Mouse (Mus musculus): ENCODE results near the gene Zfp697.
"Not testable (repeated sequence)": the region's sequence is repeated elsewhere in the genome, so short reads cannot be mapped to it uniquely, and the experiment has no call there.

The Zfp697 gene

DNA sequence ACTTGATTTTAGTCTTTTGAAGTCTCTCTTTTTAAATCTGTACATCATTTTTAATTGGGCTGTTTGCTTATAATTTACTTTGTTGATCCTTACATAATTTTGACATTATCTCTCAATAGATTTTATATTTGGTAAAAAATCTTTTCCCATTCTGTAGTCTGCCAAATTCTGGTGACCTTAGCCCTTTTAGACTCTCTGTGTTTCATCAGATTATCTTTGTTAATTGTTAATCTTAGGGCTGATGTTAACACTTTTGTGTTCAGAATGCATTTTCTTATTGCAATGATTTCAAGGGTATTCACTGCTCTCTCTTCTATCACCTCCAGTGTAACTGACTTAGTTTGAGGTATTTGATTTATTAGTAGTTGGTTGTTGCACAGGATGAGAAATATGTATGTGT lies 338.5 kb downstream of the Zfp697 start:
- no peak for DNase-seq

DNA sequence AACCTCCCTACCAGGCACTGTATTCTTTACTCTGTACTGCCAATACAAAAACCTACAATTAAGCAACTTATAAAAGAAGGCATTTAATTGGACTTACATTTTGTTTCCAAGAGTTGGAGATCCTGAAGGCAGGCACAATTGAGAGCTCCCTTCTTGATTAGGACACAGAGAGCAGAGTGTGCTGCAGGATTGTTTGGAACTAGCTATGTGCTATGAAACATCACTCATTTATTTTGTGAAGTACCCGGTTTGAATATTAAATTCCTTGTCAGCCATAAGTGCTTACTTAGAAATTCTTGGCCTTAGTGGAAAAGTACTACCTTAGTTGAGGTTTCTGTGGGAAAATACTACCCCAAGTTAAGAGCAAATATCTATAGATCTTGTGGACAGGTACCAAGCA lies 342.1 kb downstream of the Zfp697 start, which contains the start of gene Hsd3b2:
TSS of gene Hsd3b2 (minus strand) at position 168 of the 400 bp plus-strand sequence.
- peak; percentile 29 for DNase-seq

- peak; percentile 41 for DNase-seq
These were observed 344.0 kb downstream of the Zfp697 start for GRCm38 (mm10) chr3:98726281-98726680.

GRCm38 (mm10) chr3:98733724-98734123 lies 351.5 kb downstream of the Zfp697 start:
- DNase-seq: no peak

- no peak for DNase-seq
These were observed 352.1 kb downstream of the Zfp697 start for GRCm38 (mm10) chr3:98734340-98734739.

- DNase-seq: not testable (repeated sequence)
These were observed 358.8 kb downstream of the Zfp697 start for GRCm38 (mm10) chr3:98741043-98741442.

DNA sequence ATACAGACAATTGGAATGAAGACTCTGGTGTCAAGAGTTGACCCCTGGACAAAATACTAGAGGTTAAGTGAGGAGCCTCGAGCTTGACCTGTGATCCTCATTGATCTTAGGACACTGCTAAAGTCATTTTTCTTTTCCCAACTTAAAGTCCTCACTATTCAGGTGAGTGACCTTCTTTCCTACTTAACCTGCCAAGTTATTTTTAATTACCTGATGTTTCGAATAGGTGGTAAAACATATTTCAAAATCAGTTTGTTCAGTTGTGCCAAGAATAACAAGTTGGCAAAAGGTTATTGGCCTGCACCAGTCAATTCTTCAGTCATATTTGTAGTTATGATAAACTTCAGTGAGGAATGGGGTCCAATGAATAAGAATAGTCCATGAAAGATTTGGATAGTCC lies 369.9 kb downstream of the Zfp697 start:
- no peak for DNase-seq

DNA sequence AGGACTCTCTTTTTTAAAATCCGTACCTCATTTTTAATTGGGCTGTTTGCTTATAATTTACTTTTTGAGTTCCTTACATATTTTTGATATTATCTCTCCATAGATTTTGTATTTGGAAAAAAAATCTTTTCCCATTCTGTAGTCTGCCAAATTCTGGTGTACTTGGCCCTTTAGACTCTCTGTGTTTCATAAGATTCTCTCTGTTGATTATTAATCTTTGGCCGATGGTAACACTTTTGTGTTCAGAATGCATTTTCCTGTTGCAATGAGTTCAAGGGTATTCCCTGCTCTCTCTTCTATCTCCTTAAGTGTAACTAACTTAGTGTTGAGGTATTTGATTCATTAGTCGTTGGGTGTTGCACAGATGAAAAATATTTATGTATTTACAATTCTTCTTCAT lies 374.6 kb downstream of the Zfp697 start:
- DNase-seq: no peak

GRCm38 (mm10) chr3:98764155-98764554 lies 381.9 kb downstream of the Zfp697 start:
- DNase-seq: no peak

- no peak for DNase-seq
These were observed 398.7 kb downstream of the Zfp697 start for GRCm38 (mm10) chr3:98780921-98781320.

GRCm38 (mm10) chr3:98782181-98782868 lies 400.1 kb downstream of the Zfp697 start:
- DNase-seq: no peak

DNA sequence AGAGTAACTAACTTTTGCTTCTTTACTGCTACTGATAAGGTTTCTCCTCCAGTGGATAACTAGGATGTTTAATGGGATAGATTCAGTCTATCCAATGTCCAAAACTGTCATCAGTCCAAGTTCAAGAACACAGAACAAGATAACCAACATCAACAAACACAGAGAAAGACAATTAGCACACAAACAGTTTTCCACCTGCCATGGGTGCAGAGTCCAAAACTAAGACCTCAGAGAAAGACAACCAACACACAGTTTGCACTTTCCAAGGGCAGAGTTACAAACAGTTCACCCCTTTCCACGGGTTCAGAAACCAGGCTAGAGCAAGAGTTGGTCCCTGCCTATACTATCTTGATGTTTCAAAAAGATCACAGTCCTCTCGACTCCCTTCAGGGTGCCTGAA lies 404.3 kb downstream of the Zfp697 start:
- DNase-seq: no peak
